Mouse (Mus musculus): Measurements from ENCODE around the gene Plch2. TPM values are rescaled to one million over a fixed set of nuclear protein-coding genes. Genes with fewer than 3 reads are reported as not detected.
"Not testable (repeated sequence)": the region's sequence is repeated elsewhere in the genome, so short reads cannot be mapped to it uniquely, and the experiment has no call there.

Gene Plch2
- polyA plus RNA-seq, 1 experiment from 2014 or later, result 3.5 TPM

DNA sequence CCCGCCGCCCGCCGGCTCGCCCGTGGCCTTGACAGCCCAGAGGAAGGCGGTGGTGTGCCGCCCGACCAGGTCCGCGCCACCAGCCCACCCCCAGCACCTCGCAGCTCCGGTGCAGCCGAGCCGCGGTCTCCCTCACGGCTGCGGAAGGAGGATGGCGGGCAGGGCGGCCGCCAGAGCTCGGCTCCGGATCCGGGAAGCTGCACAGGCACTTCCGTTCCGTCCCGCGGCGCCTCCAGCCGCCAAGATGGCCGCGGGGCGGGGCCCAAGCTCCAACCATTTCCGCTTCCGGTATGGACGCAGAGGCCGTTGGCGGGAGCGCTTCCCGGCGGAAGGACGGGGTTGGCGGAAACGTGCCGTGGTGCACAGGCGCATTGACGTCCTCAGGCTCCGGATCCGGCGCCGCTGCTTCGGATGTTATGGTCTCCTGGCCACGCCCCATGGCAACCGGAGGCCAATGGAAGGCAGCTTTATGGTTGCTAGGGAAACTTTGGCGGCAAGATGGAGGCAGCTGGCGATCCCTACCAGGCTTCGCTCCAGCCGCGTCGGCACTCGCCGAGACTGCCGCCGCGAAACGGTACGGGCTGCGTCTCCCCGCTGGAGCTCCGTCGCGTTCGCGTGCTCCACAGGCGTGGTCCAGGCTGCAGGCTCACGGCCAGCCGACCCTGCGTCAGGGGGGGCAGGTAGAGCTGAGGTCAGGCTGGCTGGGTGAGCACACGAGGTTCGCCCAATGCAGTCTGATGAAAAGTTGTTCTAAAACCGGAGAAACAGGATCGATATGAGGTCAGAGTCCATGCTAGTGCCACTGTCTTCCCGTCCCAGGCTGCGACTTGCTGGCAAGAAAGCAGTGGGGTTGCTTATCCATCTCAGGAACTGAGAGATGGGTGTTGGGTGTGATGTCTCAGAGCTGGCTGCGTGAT lies 29.8 kb upstream of the Plch2 start, which contains the start of the genes Rer1 and Morn1:
Gene Rer1 (minus strand): TSS at position 275 of the 917 bp plus-strand sequence.
Gene Morn1 (plus strand): TSS at position 470 of the 917 bp plus-strand sequence.
- under 1% methylated on average over 85 of the region's 85 CpGs for whole genome bisulfite sequencing
- H3K36me3 ChIP-seq (replicated peaks), result peaks cover 52% of the 10 kb centered on the region
- no peaks in the 10 kb centered on the region for H3K9me3 ChIP-seq
- peak within 1 kb of the TSS; percentile 95 for H3K27ac ChIP-seq (replicated peaks)
- peak; percentile 100 for DNase-seq (ENCODE audit: low spot score)
- peak within 1 kb of the TSS; percentile 97 for H3K4me3 ChIP-seq
- no peaks in the 10 kb centered on the region for H3K27me3 ChIP-seq (replicated peaks; ENCODE audit: low read depth, poor library complexity, severe bottlenecking)
- peaks cover 41% of the 10 kb centered on the region for H3K4me1 ChIP-seq

DNA sequence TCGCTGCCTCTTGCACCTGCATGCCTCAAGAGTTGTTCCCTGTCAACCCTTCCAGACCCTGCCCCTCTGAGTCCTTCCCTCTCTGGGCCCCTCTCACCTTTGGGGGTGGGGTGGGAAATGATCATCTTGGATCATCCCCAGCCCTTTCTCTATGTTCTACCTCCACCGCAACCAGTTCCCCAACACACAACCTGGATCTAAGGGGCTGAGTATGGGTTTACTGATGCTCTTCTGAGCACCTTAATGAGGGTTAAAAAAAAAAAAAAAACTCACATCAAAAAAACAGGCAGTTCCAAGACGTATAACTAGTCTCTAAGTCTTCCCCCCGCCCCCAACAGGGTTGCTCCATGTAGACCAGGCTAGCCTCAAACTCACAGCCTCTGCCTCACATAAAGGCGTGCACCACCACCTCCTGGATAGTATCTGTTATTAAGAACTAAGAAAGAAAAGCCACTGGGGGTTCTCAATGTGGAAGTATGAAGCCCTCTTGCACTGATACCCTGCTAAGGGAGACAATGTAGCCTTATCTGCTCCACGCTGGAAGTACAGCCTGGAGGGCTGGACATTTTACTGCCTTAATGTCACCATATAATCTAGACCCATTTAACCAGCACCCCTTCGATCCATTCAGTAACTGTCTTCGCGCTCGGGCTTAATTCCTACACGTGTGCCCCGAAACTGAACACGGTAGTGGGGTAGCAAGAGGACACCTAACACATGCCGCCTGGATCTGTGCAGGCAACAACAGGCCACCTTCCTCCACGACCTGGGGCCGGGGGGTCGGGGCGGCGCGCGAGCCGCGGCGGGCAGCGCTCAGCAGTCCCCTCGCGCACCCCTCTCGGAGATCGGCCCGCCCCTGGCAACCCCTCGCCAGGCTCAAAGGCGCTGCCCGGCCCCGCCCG lies 28.9 kb upstream of the Plch2 start:
- WGBS, result 8% methylated on average over 34 of the region's 35 CpGs

DNA sequence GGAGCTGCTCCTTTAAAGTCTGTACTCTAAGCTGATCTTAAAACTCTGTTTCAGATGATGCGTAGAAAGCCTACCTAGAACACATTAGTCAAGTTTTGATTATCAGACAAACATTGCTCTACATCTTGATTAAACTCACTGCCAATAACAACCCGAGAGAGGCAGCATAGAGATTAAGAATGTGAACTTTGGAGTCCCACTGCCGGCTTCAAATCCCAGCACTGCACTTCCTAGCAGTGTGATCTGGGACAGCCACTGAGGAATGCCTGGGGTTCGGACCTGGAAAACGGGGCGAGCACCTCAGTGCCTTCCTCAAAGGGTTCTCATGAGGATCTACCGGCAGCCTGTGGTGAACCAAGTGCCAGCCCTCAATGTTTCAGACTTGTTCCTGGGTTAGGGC lies 27.8 kb upstream of the Plch2 start:
- Histone ChIP-seq H3K27ac (replicated peaks) (no peak overlapping the region; the same call in 1 of the 2 replicates), H3K4me3 (peak overlapping the region; percentile 97), H3K4me1 (peaks cover 41% of the 10 kb centered on the region), H3K36me3 (replicated peaks) (peaks cover 55% of the 10 kb centered on the region), H3K27me3 (replicated peaks; ENCODE audit: low read depth, poor library complexity, severe bottlenecking) (no peaks in the 10 kb centered on the region), H3K9me3 (no peaks in the 10 kb centered on the region)
- 91% methylated on average over 7 of the region's 7 CpGs for WGBS
- no peak for DNase-seq (ENCODE audit: low spot score)

More for the DNA sequence above, 28.9 kb upstream of the Plch2 start:
- Histone ChIP-seq H3K27me3 (replicated peaks; ENCODE audit: low read depth, poor library complexity, severe bottlenecking) (no peaks in the 10 kb centered on the region), H3K36me3 (replicated peaks) (peaks cover 53% of the 10 kb centered on the region), H3K4me1 (peaks cover 41% of the 10 kb centered on the region), H3K9me3 (no peaks in the 10 kb centered on the region), H3K4me3 (peak overlapping the region; percentile 97), H3K27ac (replicated peaks) (peak overlapping the region; percentile 95)
- no peak for DNase-seq (ENCODE audit: low spot score)

DNA sequence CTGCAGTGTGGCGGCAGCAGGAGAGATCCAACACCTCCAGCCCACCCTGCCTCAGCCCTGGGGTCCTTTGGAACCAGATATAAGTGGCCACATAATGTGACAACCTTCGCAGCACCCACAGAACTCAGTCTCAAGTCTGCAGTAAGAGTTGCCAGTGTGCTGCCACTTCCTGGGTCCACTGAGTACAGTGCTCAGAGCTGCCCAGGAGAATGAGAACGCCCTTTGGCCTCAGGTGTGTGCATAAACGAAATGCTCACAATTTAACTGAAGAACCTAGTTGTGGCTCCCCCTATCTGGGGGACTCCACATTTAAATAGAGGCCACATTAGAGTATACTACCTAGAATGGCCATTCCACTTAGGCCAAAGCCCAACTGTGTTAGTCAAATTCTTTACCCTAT lies 27.0 kb upstream of the Plch2 start:
- Histone ChIP-seq H3K36me3 (replicated peaks) (peaks cover 56% of the 10 kb centered on the region), H3K4me3 (peak overlapping the region; percentile 11; the same call in 1 of the 2 replicates), H3K9me3 (no peaks in the 10 kb centered on the region), H3K27ac (replicated peaks) (no peak overlapping the region), H3K4me1 (peaks cover 41% of the 10 kb centered on the region), H3K27me3 (replicated peaks; ENCODE audit: low read depth, poor library complexity, severe bottlenecking) (no peaks in the 10 kb centered on the region)
- 86% methylated on average over 4 of the region's 4 CpGs for WGBS
- no peak for DNase-seq (ENCODE audit: low spot score)

DNA sequence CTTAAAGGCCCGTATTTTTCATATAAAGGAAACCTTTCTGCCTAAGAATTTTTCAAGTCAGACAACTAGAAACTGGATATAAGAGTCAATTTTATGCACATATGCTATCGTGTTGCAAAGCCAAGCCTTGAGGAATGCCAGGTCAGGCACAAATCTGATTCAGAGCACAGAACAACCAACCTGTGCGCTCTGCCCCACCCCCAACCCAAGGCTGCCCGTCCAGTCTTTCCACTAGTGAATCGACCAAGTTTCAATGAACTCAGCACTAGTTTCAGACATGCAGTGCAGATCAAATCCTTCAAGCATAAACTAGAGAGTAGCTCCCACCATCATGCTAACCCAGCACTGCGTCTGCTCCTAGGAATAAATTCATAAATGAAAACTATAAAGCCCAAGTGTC lies 23.1 kb upstream of the Plch2 start:
- WGBS, result 88% methylated on average over 6 of the region's 6 CpGs
- H3K36me3 ChIP-seq (replicated peaks), result peaks cover 95% of the 10 kb centered on the region

DNA sequence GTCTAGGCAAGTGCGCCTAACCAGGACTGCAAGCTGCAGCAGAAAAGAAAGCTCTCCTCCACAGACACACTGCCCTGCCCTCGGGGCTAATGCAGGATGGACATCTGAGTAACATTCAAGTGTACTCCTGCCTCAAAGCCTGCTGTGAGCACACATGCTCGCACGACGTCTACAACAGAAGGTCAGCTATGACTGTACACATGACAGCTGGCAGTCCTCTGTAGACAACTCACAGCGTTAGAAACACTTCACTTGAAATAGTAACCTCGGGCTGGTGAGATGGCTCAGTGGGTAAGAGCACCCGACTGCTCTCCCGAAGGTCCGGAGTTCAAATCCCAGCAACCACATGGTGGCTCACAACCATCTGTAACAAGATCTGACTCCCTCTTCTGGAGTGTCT lies 22.2 kb upstream of the Plch2 start:
- Histone ChIP-seq H3K4me1 (peaks cover 11% of the 10 kb centered on the region), H3K36me3 (replicated peaks) (peaks cover 97% of the 10 kb centered on the region)
- not testable (repeated sequence) for H3K27me3 ChIP-seq (replicated peaks; ENCODE audit: low read depth, poor library complexity, severe bottlenecking); H3K4me3 ChIP-seq; DNase-seq (ENCODE audit: low spot score); H3K27ac ChIP-seq (replicated peaks); H3K9me3 ChIP-seq
- 93% methylated on average over 10 of the region's 10 CpGs for WGBS

More for the DNA sequence above, 23.1 kb upstream of the Plch2 start:
- H3K27ac ChIP-seq (replicated peaks), result no peak overlapping the region
- H3K4me3 ChIP-seq, result no peak overlapping the region
- no peak for DNase-seq (ENCODE audit: low spot score)
- H3K4me1 ChIP-seq, result peaks cover 16% of the 10 kb centered on the region
- no peaks in the 10 kb centered on the region for H3K9me3 ChIP-seq
- no peaks in the 10 kb centered on the region for H3K27me3 ChIP-seq (replicated peaks; ENCODE audit: low read depth, poor library complexity, severe bottlenecking)

DNA sequence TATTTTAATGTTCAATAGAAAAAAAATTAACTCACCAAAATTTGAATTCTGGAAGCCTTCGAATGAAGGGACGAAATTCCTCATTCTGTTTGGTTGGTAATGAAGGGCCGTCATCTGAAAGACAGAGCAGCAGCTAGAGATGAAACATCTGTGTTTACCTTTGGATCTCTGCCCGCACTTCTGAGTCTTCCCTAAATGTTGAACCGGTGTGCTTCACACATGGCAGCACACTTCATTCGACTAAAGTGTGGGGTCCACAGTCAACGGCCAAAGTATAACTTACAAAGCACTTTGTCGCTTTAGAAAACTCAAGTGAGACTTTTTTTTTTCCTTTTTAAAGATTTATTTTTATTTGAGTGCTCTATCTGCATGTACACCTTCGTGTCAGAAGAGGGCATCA lies 20.1 kb upstream of the Plch2 start:
- Histone ChIP-seq H3K4me1 (no peaks in the 10 kb centered on the region), H3K9me3 (no peaks in the 10 kb centered on the region), H3K4me3 (no peak overlapping the region), H3K36me3 (replicated peaks) (peaks cover 97% of the 10 kb centered on the region), H3K27me3 (replicated peaks; ENCODE audit: low read depth, poor library complexity, severe bottlenecking) (no peaks in the 10 kb centered on the region), H3K27ac (replicated peaks) (no peak overlapping the region)
- WGBS, result 88% methylated on average over 9 of the region's 9 CpGs
- no peak for DNase-seq (ENCODE audit: low spot score)

DNA sequence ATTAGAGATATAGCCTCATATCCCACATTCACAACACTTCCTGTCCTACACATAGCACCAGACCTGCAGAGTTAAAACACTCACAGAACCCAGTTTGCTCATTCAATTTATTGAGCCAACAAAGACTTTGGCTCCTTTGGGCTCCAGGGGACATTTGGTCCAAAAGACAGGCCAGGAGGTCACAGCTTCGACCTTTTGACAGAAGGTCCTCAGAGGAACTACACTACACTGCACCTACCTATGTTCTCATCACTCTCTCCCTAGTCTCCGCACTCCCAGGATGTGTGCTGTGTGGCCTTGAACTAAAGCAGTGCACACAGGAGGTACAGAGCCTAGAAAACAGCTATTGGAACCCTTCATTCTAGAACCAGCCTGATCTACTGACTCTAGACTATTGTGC lies 19.2 kb upstream of the Plch2 start:
- H3K4me1 ChIP-seq, result no peaks in the 10 kb centered on the region
- H3K36me3 ChIP-seq (replicated peaks), result peaks cover 99% of the 10 kb centered on the region
- 91% methylated on average over 2 of the region's 2 CpGs for WGBS

DNA sequence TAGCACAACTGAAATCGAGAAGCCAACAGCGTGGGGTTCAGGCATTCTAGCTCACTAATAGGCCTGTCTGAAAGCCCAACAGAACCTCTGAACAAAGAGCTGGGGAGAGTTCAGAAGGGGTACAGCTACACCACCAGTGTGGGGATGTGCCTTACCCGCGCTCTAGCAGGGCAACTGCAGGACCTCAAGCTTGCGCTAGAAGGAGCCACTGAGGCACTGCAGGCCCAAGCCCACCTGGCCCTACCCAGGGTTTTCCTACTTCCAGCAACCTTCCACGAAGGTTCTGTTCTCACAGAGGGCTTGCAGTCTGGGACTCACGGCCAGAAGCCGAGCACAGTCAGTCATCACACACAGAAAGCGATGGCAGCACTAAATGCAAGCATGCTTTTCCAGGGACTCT lies 18.6 kb upstream of the Plch2 start:
- Histone ChIP-seq H3K27me3 (replicated peaks; ENCODE audit: low read depth, poor library complexity, severe bottlenecking) (no peaks in the 10 kb centered on the region), H3K9me3 (no peaks in the 10 kb centered on the region), H3K27ac (replicated peaks) (no peak overlapping the region), H3K4me1 (no peaks in the 10 kb centered on the region), H3K36me3 (replicated peaks) (peaks cover 99% of the 10 kb centered on the region), H3K4me3 (no peak overlapping the region)
- whole genome bisulfite sequencing, result 86% methylated on average over 9 of the region's 9 CpGs
- no peak for DNase-seq (ENCODE audit: low spot score)

More for the DNA sequence above, 19.2 kb upstream of the Plch2 start:
- no peak overlapping the region for H3K27ac ChIP-seq (replicated peaks)
- H3K4me3 ChIP-seq, result no peak overlapping the region
- no peak for DNase-seq (ENCODE audit: low spot score)
- H3K9me3 ChIP-seq, result no peaks in the 10 kb centered on the region
- H3K27me3 ChIP-seq (replicated peaks; ENCODE audit: low read depth, poor library complexity, severe bottlenecking), result no peaks in the 10 kb centered on the region

DNA sequence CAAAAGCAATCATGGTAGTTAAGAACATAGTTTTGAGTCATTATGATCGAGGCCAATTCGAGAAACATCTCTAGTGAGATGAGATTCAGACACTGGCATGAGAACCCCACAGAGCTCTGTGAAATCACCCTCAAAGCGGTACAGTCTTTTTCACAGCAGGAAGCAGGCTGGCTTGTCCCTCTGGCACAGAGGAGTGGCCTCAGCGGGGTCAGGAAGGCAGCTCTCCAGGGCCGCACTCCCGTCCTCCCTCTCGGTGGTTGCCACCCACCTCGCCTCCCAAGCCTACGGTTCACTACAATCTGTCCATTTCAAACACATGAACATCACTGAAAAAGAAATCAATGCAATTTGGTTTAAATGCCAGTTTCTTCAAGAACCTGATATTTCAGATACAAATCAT lies 17.8 kb upstream of the Plch2 start:
- Histone ChIP-seq H3K9me3 (no peaks in the 10 kb centered on the region), H3K4me1 (no peaks in the 10 kb centered on the region), H3K36me3 (replicated peaks) (peaks cover 99% of the 10 kb centered on the region), H3K27me3 (replicated peaks; ENCODE audit: low read depth, poor library complexity, severe bottlenecking) (no peaks in the 10 kb centered on the region), H3K4me3 (no peak overlapping the region), H3K27ac (replicated peaks) (no peak overlapping the region)
- DNase-seq (ENCODE audit: low spot score), result no peak
- WGBS, result 83% methylated on average over 9 of the region's 9 CpGs

DNA sequence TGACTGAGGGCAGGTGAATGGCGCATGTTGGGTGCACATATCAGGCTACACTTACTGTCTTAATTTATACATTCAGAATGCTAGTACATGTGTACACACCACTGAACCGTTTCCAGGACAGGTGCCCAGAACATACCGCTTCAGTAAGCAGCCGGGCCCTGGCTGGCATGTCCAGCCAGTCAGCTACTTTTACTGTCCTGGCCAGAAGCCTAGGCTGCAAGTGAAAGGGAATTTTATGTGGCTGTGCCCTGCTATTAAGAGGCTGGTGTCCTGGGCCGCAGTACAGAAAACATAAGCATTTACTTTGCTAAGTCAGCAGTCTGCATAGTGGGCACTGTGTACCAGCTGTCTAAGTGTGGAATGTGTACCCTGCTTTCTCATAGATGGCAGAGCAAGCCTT lies 14.3 kb upstream of the Plch2 start:
- Histone ChIP-seq H3K27ac (replicated peaks) (no peak overlapping the region), H3K4me3 (no peak overlapping the region), H3K9me3 (no peaks in the 10 kb centered on the region), H3K36me3 (replicated peaks) (peaks cover 82% of the 10 kb centered on the region), H3K27me3 (replicated peaks; ENCODE audit: low read depth, poor library complexity, severe bottlenecking) (no peaks in the 10 kb centered on the region), H3K4me1 (peaks cover 21% of the 10 kb centered on the region)
- DNase-seq (ENCODE audit: low spot score), result no peak
- 96% methylated on average over 5 of the region's 5 CpGs for WGBS

DNA sequence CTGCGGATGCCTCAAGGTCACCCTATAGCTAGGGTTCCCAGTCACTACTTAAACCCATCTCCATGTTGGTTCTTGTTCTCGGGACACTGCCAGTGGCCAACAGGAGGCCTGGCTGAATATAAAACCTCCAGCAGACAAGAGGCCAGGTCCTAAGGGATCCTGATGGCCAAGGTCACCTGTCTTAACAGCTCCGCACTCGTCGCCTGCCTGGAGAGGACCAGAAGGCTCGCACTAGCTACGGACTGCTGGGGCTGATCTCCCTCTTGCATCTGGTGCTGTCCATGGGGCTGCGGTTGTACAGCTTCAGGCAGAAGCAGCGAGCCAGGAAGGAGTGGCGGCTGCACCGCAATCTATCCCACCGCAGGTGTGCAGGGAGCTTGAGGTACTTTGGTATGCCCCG lies 13.6 kb upstream of the Plch2 start:
- H3K4me3 ChIP-seq, result no peak overlapping the region
- H3K4me1 ChIP-seq, result peaks cover 25% of the 10 kb centered on the region
- WGBS, result 91% methylated on average over 13 of the region's 13 CpGs
- H3K27ac ChIP-seq (replicated peaks), result no peak overlapping the region
- no peaks in the 10 kb centered on the region for H3K9me3 ChIP-seq
- no peaks in the 10 kb centered on the region for H3K27me3 ChIP-seq (replicated peaks; ENCODE audit: low read depth, poor library complexity, severe bottlenecking)
- peaks cover 75% of the 10 kb centered on the region for H3K36me3 ChIP-seq (replicated peaks)
- DNase-seq (ENCODE audit: low spot score), result no peak

Data from embryonic facial prominence, embryonic 10.5 days (tissue).